Mouse (Mus musculus) megakaryocyte, embryonic 14.5 days (primary cell): ENCODE results near the gene H6pd.

Experiments
- FLI1 ChIP-seq: IDR thresholded peaks from 2 replicates; pipeline ENCODE4 v1.6.1; 2012; ENCODE audit warnings: low read length, inconsistent platforms, mixed read lengths
- GATA1 ChIP-seq: IDR thresholded peaks from 3 replicates; pipeline ENCODE4 v1.6.1; 2012; ENCODE audit warnings: mixed read lengths, low read length, inconsistent platforms, borderline replicate concordance

- no peak for TF ChIP-seq GATA1
- no peak for TF ChIP-seq FLI1
These were observed 21.1 kb upstream of the H6pd start for GRCm38 (mm10) chr4:150029885-150030284.
